Mouse (Mus musculus) CH12.LX (cell line): Measurements from ENCODE around the gene Dpf3. TPM values are rescaled to one million over a fixed set of nuclear protein-coding genes. Genes with fewer than 3 reads are reported as not detected.

Experiments used
- DNase-seq: peaks from one replicate; pipeline ENCODE4 v3.0.0-alpha.2; 2013; ENCODE audit errors: extremely low read depth
- H3K27ac ChIP-seq: 2 replicates; pipeline ENCODE4 v1.5.1; 2012; ENCODE audit warnings: low read depth, mild to moderate bottlenecking, control low read depth, moderate library complexity; ENCODE audit not compliant: insufficient read depth
- H3K27me3 ChIP-seq: replicated peaks from 2 replicates; pipeline ENCODE3; 2012; ENCODE audit warnings: inconsistent platforms
- H3K36me3 ChIP-seq, 2 experiments: replicated peaks in 1 of 2; 2 replicates each; pipeline versions ENCODE3 to v1.6.1; 2012; ENCODE audit warnings: inconsistent platforms in 1 of 2, low read length in 1 of 2, mild to moderate bottlenecking in 1 of 2, mixed read lengths in 1 of 2, moderate library complexity in 1 of 2; ENCODE audit not compliant: control insufficient read depth in 1 of 2, insufficient read depth in 1 of 2
- H3K4me1 ChIP-seq, 2 experiments: 2 replicates each; pipeline ENCODE4 v1.6.1; 2012; ENCODE audit warnings: inconsistent platforms in 1 of 2, moderate library complexity in 1 of 2; ENCODE audit not compliant: insufficient read depth in 2 of 2, control insufficient read depth in 1 of 2
- H3K4me2 ChIP-seq: 2 replicates; pipeline ENCODE4 v1.6.1; 2012; ENCODE audit warnings: low read depth, mild to moderate bottlenecking, control low read depth; ENCODE audit not compliant: poor library complexity, insufficient read depth, severe bottlenecking
- H3K4me3 ChIP-seq, 3 experiments: fragments of 150-350 bp in 1 of 3; sonication (generic) in 1 of 3; replicated peaks in 1 of 3; 2 replicates each; pipeline versions ENCODE3 to v1.5.1; 2011 to 2012; ENCODE audit warnings: low read depth in 2 of 3, low read length in 2 of 3, mild to moderate bottlenecking in 2 of 3, moderate library complexity in 2 of 3, control low read depth in 1 of 3, improper control_type of control experiment in 1 of 3, inconsistent platforms in 1 of 3, mixed read lengths in 1 of 3; ENCODE audit not compliant: poor library complexity in 1 of 3
- H3K79me2 ChIP-seq: replicated peaks from 2 replicates; pipeline ENCODE4 v1.6.1; 2012; ENCODE audit warnings: mild to moderate bottlenecking, moderate library complexity; ENCODE audit not compliant: control insufficient read depth, poor library complexity, insufficient read depth, severe bottlenecking; ENCODE audit errors: extremely low read depth
- H3K9ac ChIP-seq: 2 replicates; pipeline ENCODE4 v1.6.1; 2012; ENCODE audit warnings: low read depth, mild to moderate bottlenecking, control low read depth, moderate library complexity; ENCODE audit not compliant: insufficient read depth
- H3K9me3 ChIP-seq: replicated peaks from 2 replicates; pipeline ENCODE3; 2012; ENCODE audit warnings: low read length, inconsistent platforms, mixed read lengths
- BHLHE40 ChIP-seq: IDR thresholded peaks from 2 replicates; pipeline ENCODE4 v1.6.1; 2011; ENCODE audit warnings: mild to moderate bottlenecking, low read depth, low read length, improper control_type of control experiment
- HCFC1 ChIP-seq: IDR thresholded peaks from 2 replicates; pipeline ENCODE4 v1.6.1; 2012; ENCODE audit warnings: low read depth, mild to moderate bottlenecking, inconsistent platforms, low read length, improper control_type of control experiment
- IRF4 ChIP-seq: IDR thresholded peaks from 2 replicates; pipeline ENCODE4 v1.6.1; 2014; ENCODE audit warnings: low read depth, mild to moderate bottlenecking, inconsistent platforms, low read length, improper control_type of control experiment
- JUN ChIP-seq: IDR thresholded peaks from 2 replicates; pipeline ENCODE4 v1.6.1; 2011; ENCODE audit warnings: low read depth, mild to moderate bottlenecking, low read length, improper control_type of control experiment, moderate library complexity; ENCODE audit not compliant: insufficient read depth
- JUND ChIP-seq: conservative IDR thresholded peaks from 2 replicates; pipeline ENCODE4 v1.6.1; 2011; ENCODE audit warnings: low read depth, low read length, improper control_type of control experiment
- MAFK ChIP-seq: IDR thresholded peaks from 2 replicates; pipeline ENCODE4 v1.6.1; 2011; ENCODE audit warnings: low read length, improper control_type of control experiment; ENCODE audit not compliant: insufficient replicate concordance
- MEF2A ChIP-seq: IDR thresholded peaks from 2 replicates; pipeline ENCODE4 v1.6.1; 2014; ENCODE audit warnings: low read depth, mild to moderate bottlenecking, inconsistent platforms, low read length, improper control_type of control experiment, borderline replicate concordance
- POLR2A ChIP-seq: IDR thresholded peaks from 2 replicates; pipeline ENCODE4 v1.6.1; 2011; ENCODE audit warnings: low read depth, mild to moderate bottlenecking, improper control_type of control experiment, low read length
- POLR2AphosphoS2 ChIP-seq: IDR thresholded peaks from 2 replicates; pipeline ENCODE4 v1.6.1; 2011; ENCODE audit warnings: low read depth, low read length, improper control_type of control experiment
- RCOR1 ChIP-seq: conservative IDR thresholded peaks from 2 replicates; pipeline ENCODE4 v1.6.1; 2012; ENCODE audit warnings: low read depth, mild to moderate bottlenecking, inconsistent platforms, low read length, improper control_type of control experiment
- SIN3A ChIP-seq: IDR thresholded peaks from 2 replicates; pipeline ENCODE4 v1.6.1; 2012; ENCODE audit warnings: low read length, improper control_type of control experiment, inconsistent platforms
- SMC3 ChIP-seq: IDR thresholded peaks from 2 replicates; pipeline ENCODE4 v1.6.1; 2011; ENCODE audit warnings: low read depth, low read length, improper control_type of control experiment
- TBP ChIP-seq: conservative IDR thresholded peaks from 2 replicates; pipeline ENCODE4 v1.6.1; 2011; ENCODE audit warnings: low read depth, low read length, improper control_type of control experiment
- TCF12 ChIP-seq: IDR thresholded peaks from 2 replicates; pipeline ENCODE4 v1.6.1; 2014; ENCODE audit warnings: low read depth, mild to moderate bottlenecking, inconsistent platforms, low read length, improper control_type of control experiment
- UBTF ChIP-seq: IDR thresholded peaks from 2 replicates; pipeline ENCODE4 v1.6.1; 2012; ENCODE audit warnings: low read depth, mild to moderate bottlenecking, inconsistent platforms, low read length, improper control_type of control experiment, moderate library complexity
- USF1 ChIP-seq: IDR thresholded peaks from 2 replicates; pipeline ENCODE4 v1.6.1; 2014; ENCODE audit warnings: low read depth, mild to moderate bottlenecking, inconsistent platforms, low read length, improper control_type of control experiment
- ZC3H11A ChIP-seq: IDR thresholded peaks from 2 replicates; pipeline ENCODE4 v1.6.1; 2012; ENCODE audit warnings: low read depth, mild to moderate bottlenecking, inconsistent platforms, low read length, improper control_type of control experiment
- ZKSCAN1 ChIP-seq: IDR thresholded peaks from 2 replicates; pipeline ENCODE4 v1.6.1; 2012; ENCODE audit warnings: low read depth, inconsistent platforms, low read length, improper control_type of control experiment, borderline replicate concordance
- ZNF384 ChIP-seq: IDR thresholded peaks from 2 replicates; pipeline ENCODE4 v1.6.1; 2012; ENCODE audit warnings: low read depth, low read length, improper control_type of control experiment, inconsistent platforms
- dilution Hi-C: fragments of 300-500 bp; cut with MboI; formaldehyde crosslinking; loops from 2 replicates; pipeline ENCODE4 v1.14.3; 2020; ENCODE audit warnings: low sequenced_read_pairs; ENCODE audit not compliant: extremely low pct_unique_long_range_greater_than_20kb, extremely low pct_ligation_motif_present
- in situ Hi-C: fragments of 300-500 bp; cut with MboI; formaldehyde crosslinking; loops from 3 replicates; pipeline ENCODE4 v1.14.3; 2019; ENCODE audit warnings: low sequenced_read_pairs, low pct_ligation_motif_present, low pct_unique_long_range_greater_than_20kb, mixed read lengths
- polyA plus RNA-seq: library from polyadenylated mRNA; unstranded; fragments of >175 nt; gene quantifications from 2 replicates; pipeline ENCODE4 v1.2.1, GENCODE M21; 2012; ENCODE audit warnings: low read depth; ENCODE audit not compliant: insufficient read length
- total RNA-seq, 2 experiments: library from RNA; depleted of rRNA; stranded (reverse); fragments of 300-350 nt in 1 of 2; fragments of >200 nt in 1 of 2; gene quantifications; 2 replicates each; pipeline ENCODE4 v1.2.3; 2012 to 2014

Gene Dpf3
- total and polyA plus RNA-seq, 3 experiments = 0.42 to 1.2 (median 1.2) TPM

DNA sequence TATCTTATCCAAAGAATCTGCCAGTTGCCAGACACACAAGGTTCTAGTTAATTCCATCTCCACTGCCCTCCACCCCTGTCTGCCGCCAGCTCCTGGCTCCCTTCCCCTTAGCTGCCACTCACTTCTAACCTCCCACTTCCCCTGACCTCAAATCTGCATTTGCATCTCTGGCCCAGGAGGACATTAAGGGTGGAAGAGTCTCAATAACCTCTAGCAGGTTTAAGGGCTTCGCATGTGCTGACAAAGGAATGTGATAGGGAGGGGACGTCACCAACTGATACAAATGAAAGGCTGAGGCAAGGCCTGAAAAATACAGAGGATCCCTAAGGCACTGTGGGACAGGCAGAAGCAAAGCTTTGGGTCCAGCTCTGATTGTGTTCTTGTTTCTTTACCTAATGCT, 100.0 kb downstream of the Dpf3 start:
- TF ChIP-seq SMC3 (no peak), SIN3A (no peak), RCOR1 (no peak), HCFC1 (no peak), UBTF (no peak), JUN (no peak), POLR2AphosphoS2 (no peak), TCF12 (no peak), IRF4 (no peak)
- H3K36me3 ChIP-seq = no peaks in the 10 kb centered on the region
- dilution Hi-C loops = no loop called here
- no peaks in the 10 kb centered on the region for H3K27me3 ChIP-seq
- no peak overlapping the region for H3K4me2 ChIP-seq
- DNase-seq = no peak
- no peaks in the 10 kb centered on the region for H3K9me3 ChIP-seq
- in situ Hi-C loops = no loop called here
- no peaks in the 10 kb centered on the region for H3K79me2 ChIP-seq
- H3K4me3 ChIP-seq = no peak overlapping the region
- no peak overlapping the region for H3K27ac ChIP-seq
- H3K9ac ChIP-seq = no peak overlapping the region
- H3K4me1 ChIP-seq = peaks cover 0 to 7% of the 10 kb centered on the region in 2 experiments; a peak in 2 of 4 replicates

DNA sequence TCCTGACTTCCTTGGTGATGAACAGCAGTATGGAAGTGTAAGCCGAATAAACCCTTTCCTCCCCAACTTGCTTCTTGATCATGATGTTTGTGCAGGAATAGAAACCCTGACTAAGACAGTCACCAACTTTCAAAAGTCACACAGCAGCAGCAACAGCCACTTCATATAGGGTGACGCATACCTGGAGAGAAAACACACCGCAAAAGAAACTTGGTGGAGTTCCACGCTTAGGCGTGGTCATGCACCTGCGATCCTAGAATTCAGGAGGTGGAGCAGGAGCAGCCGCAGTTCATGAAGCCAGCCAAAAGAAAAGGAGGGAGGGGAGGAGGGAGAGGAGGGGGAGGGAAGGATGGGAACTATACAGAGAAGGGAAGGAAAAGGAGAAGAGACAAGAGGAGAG, 106.4 kb downstream of the Dpf3 start:
- H3K27me3 ChIP-seq = no peaks in the 10 kb centered on the region
- no peaks in the 10 kb centered on the region for H3K36me3 ChIP-seq
- in situ Hi-C loops = no loop called here
- no peak for TF ChIP-seq BHLHE40
- no peak for TF ChIP-seq ZC3H11A
- no peak for TF ChIP-seq JUND
- no peak for TF ChIP-seq TBP
- TF ChIP-seq MEF2A = no peak
- no peak for TF ChIP-seq JUN
- TF ChIP-seq RCOR1 = no peak
- TF ChIP-seq POLR2AphosphoS2 = no peak
- no peak for TF ChIP-seq MAFK
- no peak for TF ChIP-seq ZNF384
- TF ChIP-seq ZKSCAN1 = no peak
- TF ChIP-seq USF1 = no peak
- TF ChIP-seq POLR2A = no peak
- no peak overlapping the region for H3K4me2 ChIP-seq
- H3K9ac ChIP-seq = no peak overlapping the region
- H3K79me2 ChIP-seq = no peaks in the 10 kb centered on the region
- dilution Hi-C loops = no loop called here
- H3K4me1 ChIP-seq = peaks cover 3 to 7% of the 10 kb centered on the region in 2 experiments; a peak in 3 of 4 replicates
- no peaks in the 10 kb centered on the region for H3K9me3 ChIP-seq
- H3K4me3 ChIP-seq = no peak overlapping the region
- DNase-seq = no peak
- no peak overlapping the region for H3K27ac ChIP-seq
